Mouse (Mus musculus) C2C12 (cell line): Measurements from ENCODE around the gene Lgalsl.

Source experiments
- CTCF ChIP-seq: IDR thresholded peaks from one replicate; pipeline ENCODE4 v1.5.1; 2011; ENCODE audit not compliant: control insufficient read depth, insufficient read depth, insufficient read length
- FOSL1 ChIP-seq: IDR thresholded peaks from one replicate; pipeline ENCODE4 v1.8.0; 2011; ENCODE audit warnings: mild to moderate bottlenecking, low read length; ENCODE audit not compliant: poor library complexity, insufficient read depth, severe bottlenecking
- MYOG ChIP-seq: IDR thresholded peaks from one replicate; pipeline ENCODE4 v1.6.1; 2011; ENCODE audit not compliant: control insufficient read depth, insufficient read length; ENCODE audit errors: extremely low read depth

DNA sequence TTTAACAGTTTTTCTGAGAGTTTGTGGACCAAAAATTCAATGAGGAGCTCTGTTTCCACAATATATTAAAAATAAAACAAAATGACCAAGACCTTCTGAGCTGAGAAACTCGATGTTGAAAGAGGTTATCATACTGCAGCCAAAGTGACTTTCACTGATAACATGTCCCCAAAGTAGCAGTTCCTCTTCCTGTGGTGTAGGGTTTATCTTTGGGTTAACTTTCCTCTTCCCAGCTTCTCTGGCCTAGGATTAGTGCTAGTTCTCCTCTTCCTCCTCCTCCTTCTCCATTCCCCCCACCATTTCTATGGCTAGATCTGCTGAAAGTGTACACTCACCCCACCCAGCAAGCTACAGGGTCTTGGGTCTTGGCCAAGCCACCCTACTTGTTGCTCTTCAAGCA is 52.6 kb downstream of the Lgalsl start:
- TF ChIP-seq MYOG, result no peak
- no peak for TF ChIP-seq CTCF
- TF ChIP-seq FOSL1, result no peak
